Mouse (Mus musculus): Measurements from ENCODE around the gene Hoxd9. TPM values are rescaled to one million over a fixed set of nuclear protein-coding genes. Genes with fewer than 3 reads are reported as not detected.

Gene Hoxd9
- total RNA-seq, 2 experiments from 2014 or later, result not detected

- DNase-seq (ENCODE audit: low spot score in 2 of 2), result no peak
- intact Hi-C loops (cut with DNase I), result loop anchor here (10.0 kb wide), 1 partner anchor 1406 kb away; the partner anchor contains the start of gene Sp9
Measured at GRCm38 (mm10) chr2:74680561-74681398, 16.7 kb upstream of the Hoxd9 start.

DNA sequence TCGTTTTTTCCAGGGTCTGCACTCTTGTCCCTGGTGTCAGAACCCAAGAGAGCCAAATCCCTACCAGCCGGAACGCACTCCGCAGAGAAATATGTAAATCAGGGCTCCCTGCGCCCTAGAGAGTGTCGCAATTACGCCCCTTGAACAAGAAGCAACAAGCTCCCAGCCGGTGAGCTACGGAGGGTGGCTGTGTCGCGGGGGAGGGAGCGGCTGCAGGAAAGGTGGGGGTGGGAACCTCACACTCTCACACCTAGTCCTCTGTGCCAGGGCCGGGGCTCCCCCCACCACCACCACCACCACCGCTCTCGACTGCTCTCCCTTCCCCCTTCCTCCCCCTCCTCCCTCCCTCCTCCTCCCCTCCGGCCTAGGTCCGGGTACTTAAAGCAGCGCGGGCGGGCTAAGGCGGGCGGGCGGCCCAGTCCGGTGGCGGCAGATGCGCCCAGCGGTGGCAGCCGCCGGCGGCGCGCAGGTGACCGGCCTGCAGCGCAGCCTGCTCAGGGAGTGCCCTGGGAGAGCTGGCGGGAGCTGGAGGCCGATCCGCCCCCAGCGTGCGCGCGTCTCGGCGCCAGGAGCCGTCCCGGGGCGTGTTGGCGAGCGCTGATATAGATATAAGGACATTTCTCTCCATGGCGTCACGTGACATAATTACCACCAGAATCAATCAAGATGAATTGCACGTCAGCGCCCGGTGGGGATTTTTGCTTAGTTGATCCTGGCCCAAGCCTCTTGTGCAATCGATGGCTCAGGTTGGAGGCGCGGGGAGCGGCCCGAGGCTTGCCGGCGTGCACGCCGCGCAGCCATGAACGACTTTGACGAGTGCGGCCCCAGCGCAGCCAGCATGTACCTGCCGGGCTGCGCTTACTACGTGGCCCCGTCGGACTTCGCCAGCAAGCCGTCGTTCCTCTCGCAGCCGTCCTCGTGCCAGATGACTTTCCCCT lies 15.7 kb upstream of the Hoxd9 start:
- intact Hi-C loops (cut with DNase I), result loop anchor here (10.0 kb wide), 1 partner anchor 1407 kb away; the partner anchor contains the start of gene Sp9
- no peak for DNase-seq (ENCODE audit: low spot score in 2 of 2)

DNA sequence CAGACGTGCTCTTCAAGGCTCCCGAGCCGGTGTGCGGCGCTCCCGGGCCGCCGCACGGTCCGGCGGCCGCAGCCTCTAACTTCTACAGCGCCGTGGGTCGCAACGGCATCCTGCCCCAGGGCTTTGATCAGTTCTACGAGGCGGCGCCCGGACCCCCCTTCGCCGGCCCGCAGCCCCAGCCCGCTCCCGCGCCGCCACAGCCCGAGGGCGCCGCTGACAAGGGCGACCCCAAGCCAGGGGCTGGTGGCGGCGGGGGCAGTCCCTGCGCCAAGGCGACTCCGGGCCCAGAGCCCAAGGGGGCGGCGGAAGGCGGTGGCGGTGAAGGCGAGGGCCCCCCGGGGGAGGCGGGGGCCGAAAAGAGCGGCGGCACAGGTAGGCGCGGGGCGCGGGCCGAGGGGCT lies 14.7 kb upstream of the Hoxd9 start:
- intact Hi-C loops (cut with DNase I), result loop anchor here (10.0 kb wide), 1 partner anchor 1408 kb away; the partner anchor contains the start of gene Sp9
- DNase-seq (ENCODE audit: low spot score in 2 of 2), result no peak

DNA sequence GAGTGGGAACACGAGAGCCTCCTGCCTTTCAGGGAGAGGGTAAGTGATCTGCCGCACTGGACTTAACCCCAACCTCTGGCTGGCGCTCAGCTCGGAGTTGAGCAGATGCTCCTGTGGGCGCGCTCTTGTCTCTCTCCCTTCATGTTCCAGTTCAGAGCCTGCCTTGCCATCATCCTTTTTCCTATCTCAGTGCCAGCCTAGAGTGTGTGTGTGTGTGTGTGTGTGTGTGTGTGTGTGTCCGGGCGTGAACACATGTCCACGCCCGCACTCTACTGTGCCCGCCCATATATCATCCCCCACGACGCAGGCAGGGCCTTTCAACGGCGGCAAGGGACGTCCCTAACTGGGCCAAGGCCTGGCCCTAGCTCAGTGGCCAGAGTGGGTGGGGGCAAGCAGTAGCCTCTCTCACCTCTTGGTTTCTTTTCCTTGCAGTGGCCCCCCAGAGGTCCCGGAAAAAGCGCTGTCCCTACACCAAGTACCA lies 14.0 kb upstream of the Hoxd9 start:
- DNase-seq (ENCODE audit: low spot score in 2 of 2), result no peak
- intact Hi-C loops (cut with DNase I), result loop anchor here (10.0 kb wide), 1 partner anchor 1409 kb away; the partner anchor contains the start of gene Sp9

- intact Hi-C loops (cut with DNase I), result loop anchor here (10.0 kb wide), 1 partner anchor 1409 kb away; the partner anchor contains the start of gene Sp9
- no peak for DNase-seq (ENCODE audit: low spot score in 2 of 2)
Measured at GRCm38 (mm10) chr2:74684106-74684505, 13.4 kb upstream of the Hoxd9 start.

DNA sequence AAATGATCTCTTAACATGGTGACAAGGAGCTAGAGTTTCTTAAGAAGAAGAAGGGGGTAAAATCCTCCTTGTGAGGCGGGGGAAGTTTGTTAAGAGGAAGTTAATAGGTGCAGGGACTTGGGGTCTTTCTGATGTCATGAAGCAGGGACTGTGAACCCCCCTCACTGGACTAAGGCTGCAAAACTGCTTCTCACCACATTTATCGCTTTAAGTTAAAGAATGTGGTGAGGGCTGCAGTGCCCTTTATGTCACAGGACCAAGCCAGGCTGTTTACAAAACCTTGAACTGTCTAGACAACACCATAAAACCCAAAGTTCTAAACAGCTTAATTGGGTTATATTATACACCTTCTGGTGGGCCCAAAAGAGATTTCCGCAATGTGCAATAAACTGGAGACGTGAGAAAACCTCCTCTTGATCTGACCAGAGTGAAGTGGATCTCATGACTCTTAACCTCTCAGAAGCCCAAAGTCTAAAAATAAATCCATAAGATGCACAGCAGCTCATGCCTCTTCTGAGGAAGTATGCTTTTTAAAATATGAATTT lies 12.4 kb upstream of the Hoxd9 start:
- DNase-seq (ENCODE audit: low spot score in 2 of 2), result no peak
- intact Hi-C loops (cut with DNase I), result loop anchor here (10.0 kb wide), 1 partner anchor 1410 kb away; the partner anchor contains the start of gene Sp9

- intact Hi-C loops (cut with DNase I), result loop anchor here (2.0 to 10.0 kb wide), 2 partner anchors 30 to 1412 kb away; partner anchors contain the start of gene Sp9
- DNase-seq (ENCODE audit: low spot score in 2 of 2), result no peak
Measured at GRCm38 (mm10) chr2:74686301-74686987, 11.1 kb upstream of the Hoxd9 start.

DNA sequence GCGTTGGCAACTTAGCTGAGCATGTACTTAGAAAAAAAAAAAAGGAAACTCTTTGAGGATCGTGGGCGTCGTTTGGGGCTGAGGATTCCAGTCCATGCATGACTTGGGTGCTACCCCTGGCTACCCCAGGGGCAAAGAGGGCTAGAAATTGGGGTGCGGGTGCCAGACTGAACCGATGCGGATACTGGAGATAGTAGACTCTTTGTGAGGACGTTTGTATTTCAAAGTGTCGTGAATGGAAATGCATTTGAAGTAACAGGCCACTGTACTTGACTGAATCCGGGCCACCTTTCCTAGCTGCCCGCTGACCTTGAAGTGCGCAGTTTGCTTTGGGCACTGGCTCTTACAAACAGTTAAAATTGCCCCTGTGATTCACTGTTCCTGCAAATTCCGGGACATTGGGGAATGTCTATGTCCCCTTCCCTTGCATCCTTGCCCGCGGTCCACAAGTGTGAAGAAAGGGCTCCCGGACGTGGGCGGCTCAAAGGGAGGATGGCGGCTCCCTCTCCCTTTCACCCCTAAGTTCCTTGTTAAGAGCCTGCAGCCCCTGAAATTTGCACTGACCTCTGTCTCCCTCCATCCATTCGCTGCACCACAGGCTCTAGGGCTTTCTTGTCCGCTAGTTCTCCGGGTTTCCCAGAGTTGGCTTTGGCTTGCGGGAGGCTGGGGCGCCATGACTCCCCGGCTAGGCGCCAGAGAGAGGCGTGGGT lies 10.4 kb upstream of the Hoxd9 start:
- intact Hi-C loops (cut with DNase I), result loop anchor here (2.0 to 10.0 kb wide), 2 partner anchors 30 to 1412 kb away; partner anchors contain the start of gene Sp9
- DNase-seq (ENCODE audit: low spot score in 2 of 2), result no peak

DNA sequence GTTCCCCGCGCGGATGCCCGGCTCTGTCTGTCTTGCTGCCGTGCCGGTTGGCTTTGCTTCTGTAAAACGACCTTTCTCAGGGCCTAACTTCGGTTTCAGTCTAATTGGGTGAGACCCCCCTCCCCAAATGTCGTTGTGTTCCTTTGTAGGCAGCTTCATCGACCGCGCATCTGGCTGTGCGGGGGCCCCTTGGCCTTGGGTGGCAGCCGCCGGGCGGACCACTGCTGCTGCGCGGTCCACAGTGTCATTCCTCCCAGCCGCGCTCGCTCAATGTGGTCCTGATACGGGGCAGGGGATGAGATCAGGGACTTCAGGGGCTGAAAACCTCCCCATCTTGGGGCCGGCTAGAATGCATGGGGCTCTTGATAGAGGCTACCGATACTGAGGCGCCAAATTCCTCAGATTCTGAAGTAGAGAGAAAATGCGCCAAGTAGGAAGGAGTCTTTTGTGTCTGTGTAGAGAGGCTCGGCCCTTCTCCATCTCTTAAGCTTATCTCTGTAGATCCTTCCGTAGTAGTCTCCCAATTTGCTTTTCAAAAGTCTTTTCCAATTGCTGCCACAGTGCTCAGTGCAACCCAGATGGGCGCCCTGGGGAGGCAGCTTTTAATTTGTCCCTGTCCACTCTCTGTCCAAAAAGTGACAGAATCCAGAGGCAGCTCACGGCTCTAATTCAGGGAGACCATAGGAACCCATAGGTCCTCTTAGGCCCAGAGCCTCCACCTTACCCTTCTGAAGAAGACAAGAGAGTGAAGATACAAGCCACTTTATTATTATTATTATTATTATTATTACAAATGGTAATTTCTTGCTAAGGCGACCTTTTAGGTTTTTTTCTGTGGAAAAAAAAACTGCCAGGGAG lies 9.6 kb upstream of the Hoxd9 start:
- no peak for DNase-seq (ENCODE audit: low spot score in 2 of 2)
- intact Hi-C loops (cut with DNase I), result loop anchor here (2.0 to 10.0 kb wide), 2 partner anchors 31 to 1413 kb away; partner anchors contain the start of gene Sp9

DNA sequence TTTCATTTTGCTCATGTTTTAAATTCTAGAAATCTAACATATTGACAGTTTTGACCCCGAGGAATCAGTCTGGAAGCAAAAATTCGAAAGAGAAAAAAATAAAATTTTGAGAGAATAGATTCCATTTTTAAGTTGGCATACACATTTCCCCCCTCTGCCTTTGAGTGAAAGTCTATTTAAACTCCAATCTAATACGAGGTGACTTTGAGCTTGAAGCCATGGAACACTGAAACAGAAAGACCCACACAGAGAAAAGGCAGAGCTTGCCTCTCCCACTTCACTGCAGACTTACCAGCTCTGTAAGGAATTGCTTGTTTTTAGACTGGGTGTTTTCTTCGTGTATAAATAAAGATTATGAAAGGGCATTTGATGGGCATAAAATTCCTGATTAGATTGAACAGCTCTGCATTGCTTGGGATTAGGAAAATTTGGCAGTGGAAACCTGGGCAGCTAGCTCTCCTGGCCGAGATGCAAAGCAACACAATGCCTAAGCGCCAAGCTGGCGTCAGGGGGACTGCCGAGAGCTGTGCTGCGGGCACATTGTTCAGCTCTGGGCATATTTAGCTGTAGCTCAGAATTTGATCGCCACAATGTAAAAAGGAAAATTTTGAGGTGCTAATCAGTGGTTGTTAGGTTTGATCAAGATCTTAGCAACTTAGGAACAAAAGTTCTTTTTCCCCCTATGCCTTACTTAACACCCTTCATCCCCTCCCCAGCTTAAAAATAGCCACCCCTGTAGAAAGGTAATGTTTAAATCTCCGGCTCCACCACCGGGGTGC lies 8.5 kb upstream of the Hoxd9 start:
- DNase-seq (ENCODE audit: low spot score in 2 of 2), result no peak
- intact Hi-C loops (cut with DNase I), result loop anchor here (10.0 kb wide), 1 partner anchor 1414 kb away; the partner anchor contains the start of gene Sp9

- intact Hi-C loops (cut with DNase I), result loop anchor here (5.0 to 10.0 kb wide), 2 partner anchors 43 to 1415 kb away; partner anchors contain the start of gene Sp9
Measured at GRCm38 (mm10) chr2:74689574-74690337, 7.8 kb upstream of the Hoxd9 start.

DNA sequence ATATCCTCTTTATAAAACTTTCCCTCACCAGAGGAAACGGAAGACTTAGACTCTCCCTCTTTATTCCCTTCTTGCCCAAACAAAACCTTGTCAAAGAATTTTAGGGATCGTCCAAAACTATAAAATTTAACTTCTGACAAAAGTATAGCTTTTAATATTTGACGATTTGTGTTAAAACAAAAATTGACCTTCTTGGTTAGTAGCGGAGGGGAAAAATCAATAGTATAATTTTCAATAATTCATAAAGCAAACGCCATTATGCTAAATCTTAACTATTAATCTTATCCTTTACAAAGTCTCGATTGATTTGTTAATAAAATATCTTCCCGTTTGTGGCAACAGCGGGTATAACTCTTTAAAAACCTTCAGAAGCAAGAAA lies 7.2 kb upstream of the Hoxd9 start:
- no peak for DNase-seq (ENCODE audit: low spot score in 2 of 2)
- intact Hi-C loops (cut with DNase I), result loop anchor here (5.0 kb wide), 1 partner anchor 42 kb away; no protein-coding TSS in a partner anchor

More at GRCm38 (mm10) chr2:74689574-74690337, 7.8 kb upstream of the Hoxd9 start:
- no peak for DNase-seq (ENCODE audit: low spot score in 2 of 2)

DNA sequence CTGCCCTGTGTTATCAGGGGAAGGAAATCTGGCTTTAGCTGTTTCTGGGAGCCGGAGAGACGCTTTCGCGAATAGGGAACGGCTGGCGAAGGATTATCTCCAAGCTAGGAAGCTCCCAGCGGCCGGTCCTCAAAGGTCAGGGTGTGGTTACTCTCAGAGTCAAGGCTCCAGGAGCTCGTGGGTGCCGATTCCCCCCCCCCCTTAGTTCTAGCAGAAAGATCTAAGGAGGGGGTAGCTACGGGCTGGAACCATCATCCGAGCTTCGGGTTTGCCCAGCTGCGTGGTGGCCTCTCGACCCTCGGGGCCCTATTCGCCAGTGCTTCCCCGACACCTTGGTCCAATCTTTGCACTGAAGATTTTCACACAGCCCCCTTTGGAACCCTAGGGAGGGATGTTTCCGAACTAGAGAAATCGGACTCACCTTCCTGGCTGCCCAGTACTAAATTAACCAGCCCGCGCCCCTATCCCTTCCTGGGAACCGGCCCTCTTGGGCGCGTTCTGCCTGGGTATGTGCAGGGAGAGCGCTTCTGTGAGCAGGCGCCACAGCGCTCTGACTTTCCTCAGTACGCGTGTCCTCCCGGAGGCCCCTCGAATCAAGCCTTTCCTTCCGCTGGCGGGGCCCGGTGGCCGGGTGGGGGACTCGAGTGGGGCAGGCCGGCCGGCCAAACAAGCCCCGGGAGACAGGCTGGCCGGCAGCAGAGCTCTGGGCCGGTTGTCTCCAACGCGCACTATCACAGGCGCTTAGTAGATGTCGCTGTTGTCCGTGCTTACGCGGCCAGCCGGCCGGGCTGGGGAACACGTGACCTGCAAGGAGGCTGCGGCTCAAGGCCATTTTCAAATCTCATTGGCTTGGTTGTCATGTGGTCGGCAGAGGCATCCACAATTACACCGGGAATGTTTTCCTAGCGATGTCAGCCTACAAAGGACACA lies 6.2 kb upstream of the Hoxd9 start, which contains the start of gene Hoxd10:
Gene Hoxd10 (plus strand): TSS at position 903 of the 930 bp plus-strand sequence.
- DNase-seq (ENCODE audit: low spot score in 2 of 2), result no peak
- intact Hi-C loops (cut with DNase I), result loop anchor here (5.0 kb wide), 1 partner anchor 41 kb away; no protein-coding TSS in a partner anchor
